Mouse (Mus musculus) gastrocnemius, adult 8-10 months (tissue): ENCODE measurements around the gene Kifc1. TPM values are rescaled to one million over a fixed set of nuclear protein-coding genes. Genes with fewer than 3 reads are reported as not detected.
"Not testable (repeated sequence)": the region's sequence is repeated elsewhere in the genome, so short reads cannot be mapped to it uniquely, and the experiment has no call there.

Experiments used
- DNase-seq, 2 experiments: peaks; one replicate each; pipeline ENCODE4 v3.0.0; 2022; ENCODE audit warnings: low spot score in 2 of 2
- total RNA-seq, 4 experiments: library from RNA; stranded (reverse); gene quantifications; 2 replicates each; pipeline ENCODE4 v1.2.4; 2022

Gene Kifc1
- total RNA-seq, 4 experiments from 2014 or later, result 0.19 to 0.56 (median 0.45) TPM; not detected in 1

- DNase-seq, result not testable (repeated sequence)
Observed at GRCm38 (mm10) chr17:33903911-33904651, 13.6 kb upstream of the Kifc1 start.

- DNase-seq, result no peak
Observed at GRCm38 (mm10) chr17:33902491-33902890, 12.0 kb upstream of the Kifc1 start.

- DNase-seq, result no peak
Observed at GRCm38 (mm10) chr17:33902079-33902478, 11.6 kb upstream of the Kifc1 start.

GRCm38 (mm10) chr17:33901653-33902052 is 11.2 kb upstream of the Kifc1 start:
- no peak for DNase-seq

- no peak for DNase-seq
Observed at GRCm38 (mm10) chr17:33900989-33901314, 10.5 kb upstream of the Kifc1 start.

- DNase-seq, result no peak
Observed at GRCm38 (mm10) chr17:33900281-33900988, 10.0 kb upstream of the Kifc1 start.

GRCm38 (mm10) chr17:33899642-33900041 is 9.2 kb upstream of the Kifc1 start:
- DNase-seq, result no peak

- not testable (repeated sequence) for DNase-seq
Observed at GRCm38 (mm10) chr17:33898193-33898592, 7.7 kb upstream of the Kifc1 start.

- no peak for DNase-seq
Observed at GRCm38 (mm10) chr17:33897114-33897794, 6.8 kb upstream of the Kifc1 start.

GRCm38 (mm10) chr17:33893011-33893410 is 2.5 kb upstream of the Kifc1 start:
- DNase-seq, result not testable (repeated sequence)

GRCm38 (mm10) chr17:33892429-33892828 is 2.0 kb upstream of the Kifc1 start:
- no peak for DNase-seq

GRCm38 (mm10) chr17:33891892-33892291 is 1.4 kb upstream of the Kifc1 start:
- not testable (repeated sequence) for DNase-seq

- DNase-seq, result no peak
Observed at GRCm38 (mm10) chr17:33891357-33891756, 896 bp upstream of the Kifc1 start.

GRCm38 (mm10) chr17:33889941-33890532 is 424 bp downstream of the Kifc1 start:
- DNase-seq, result not testable (repeated sequence)

- DNase-seq, result not testable (repeated sequence)
Observed at GRCm38 (mm10) chr17:33888230-33888629, 2.2 kb downstream of the Kifc1 start.

- DNase-seq, result not testable (repeated sequence)
Observed at GRCm38 (mm10) chr17:33887802-33888201, 2.7 kb downstream of the Kifc1 start.

- DNase-seq, result not testable (repeated sequence)
Observed at GRCm38 (mm10) chr17:33884320-33884719, 6.1 kb downstream of the Kifc1 start.

- DNase-seq, result not testable (repeated sequence)
Observed at GRCm38 (mm10) chr17:33875797-33876196, 14.7 kb downstream of the Kifc1 start.

GRCm38 (mm10) chr17:33874411-33874810 is 16.1 kb downstream of the Kifc1 start:
- DNase-seq, result no peak

- not testable (repeated sequence) for DNase-seq
Observed at GRCm38 (mm10) chr17:33873537-33873936, 16.9 kb downstream of the Kifc1 start, which contains the start of gene Gm7029. Gene Gm7029, plus strand, starts transcription at chr17:33873837.

- DNase-seq, result no peak
Observed at GRCm38 (mm10) chr17:33865330-33866030, 25.0 kb downstream of the Kifc1 start.
